Mouse (Mus musculus) c-Kit-positive CD71-positive TER-119-negative erythroid progenitor cells, embryonic 14.5 days (primary cell): ENCODE results near the gene Tbx21.

ENCODE experiments used
- DNase-seq: peaks from one replicate; pipeline ENCODE4 v3.0.0-alpha.2; 2013; ENCODE audit warnings: low read depth

Tbx21 gene

DNA sequence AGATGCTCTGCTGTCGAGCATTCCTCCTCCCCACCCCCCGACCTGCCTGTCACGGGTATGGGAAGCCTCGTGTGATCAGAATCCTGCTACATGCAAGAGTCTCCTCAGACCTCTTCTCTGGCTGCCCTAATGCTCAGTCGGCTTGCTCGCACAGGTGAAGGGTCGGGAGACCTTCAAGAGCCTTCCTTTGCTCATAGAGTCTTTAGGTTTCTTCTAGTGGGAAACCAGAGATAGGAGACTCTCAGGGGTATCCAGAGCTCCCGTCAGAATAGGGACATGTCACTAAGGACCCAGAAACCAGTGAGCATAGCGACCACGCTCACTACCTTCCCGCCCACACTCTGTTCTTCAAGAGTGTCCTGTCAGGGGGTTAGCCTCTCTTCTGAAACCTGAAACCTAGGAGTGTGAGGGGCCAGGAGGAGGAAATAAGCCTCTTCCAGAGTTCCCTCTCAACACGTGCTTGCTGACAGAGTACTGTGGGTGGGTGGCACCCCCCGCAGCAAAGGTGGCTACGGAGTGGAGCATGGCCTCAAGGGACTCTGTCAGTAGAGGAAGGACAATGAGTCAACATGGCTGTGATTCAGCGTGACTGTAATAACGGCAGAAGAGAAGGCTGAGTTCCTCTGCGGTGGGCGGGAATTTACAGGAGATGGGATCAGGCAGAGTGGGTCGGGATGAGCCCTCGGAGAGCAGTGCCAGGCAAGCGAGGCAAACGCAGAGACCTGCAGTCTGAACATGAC is 31.6 kb downstream of the Tbx21 start:
- no peak for DNase-seq

DNA sequence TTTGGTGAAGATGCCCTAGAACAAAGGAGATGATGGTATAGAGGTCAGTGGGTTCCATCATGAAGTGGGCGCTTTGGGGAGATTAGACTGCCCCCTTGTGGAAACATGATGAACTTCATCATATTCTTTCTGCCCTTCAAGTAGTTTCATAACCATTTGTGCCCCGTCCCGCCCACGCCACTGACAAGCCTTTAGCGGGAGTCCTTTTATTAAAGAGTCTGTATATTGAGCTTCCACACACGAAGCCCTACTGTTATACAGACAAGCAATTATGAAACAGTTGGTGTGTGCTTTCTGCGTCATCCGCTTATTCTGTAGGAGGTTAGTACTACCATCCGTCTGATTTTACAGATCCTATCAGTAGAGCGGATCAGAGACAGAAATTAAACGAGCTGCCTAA is 32.2 kb downstream of the Tbx21 start:
- DNase-seq, result peak; percentile 50

DNA sequence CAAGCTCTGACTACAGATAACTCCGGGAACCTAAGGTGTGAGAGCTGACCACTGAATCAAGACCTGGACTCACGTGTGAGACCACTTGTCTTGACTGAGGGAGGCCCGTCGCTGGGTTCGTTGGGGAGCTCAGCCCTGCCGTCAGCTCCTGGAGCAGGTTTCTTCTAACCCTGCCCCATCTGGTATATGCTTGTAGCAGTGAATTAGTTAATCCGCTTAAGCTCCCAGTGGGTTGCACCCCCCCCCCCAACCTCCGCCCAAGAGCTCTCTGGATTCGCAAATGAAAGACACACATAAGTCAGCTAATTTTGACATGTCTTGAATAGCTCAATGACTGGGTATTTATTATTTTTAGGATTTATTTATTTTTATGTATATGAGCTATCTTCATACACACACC is 34.8 kb downstream of the Tbx21 start:
- DNase-seq, result no peak

GRCm38 (mm10) chr11:97078751-97079150 is 36.4 kb downstream of the Tbx21 start:
- no peak for DNase-seq

DNA sequence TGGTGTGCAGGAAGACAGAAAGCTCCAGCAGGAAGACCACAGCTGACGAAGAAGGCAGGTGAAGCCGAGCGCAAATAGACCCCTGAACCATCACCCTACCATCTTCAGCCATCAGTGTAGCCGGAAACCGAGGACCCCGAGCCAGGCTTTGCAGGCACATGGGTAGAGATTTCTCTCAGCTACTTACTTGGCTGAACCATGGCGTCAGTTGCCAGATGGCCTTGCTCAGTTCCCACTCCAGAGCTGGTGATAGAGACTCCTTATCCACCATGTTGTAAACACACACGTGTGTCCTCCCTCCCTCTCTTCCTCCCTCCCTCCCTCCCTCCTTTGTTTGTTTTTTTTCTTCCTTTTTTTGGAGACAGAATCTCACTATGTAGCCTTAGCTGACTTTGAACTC is 40.9 kb downstream of the Tbx21 start:
- DNase-seq, result no peak

DNA sequence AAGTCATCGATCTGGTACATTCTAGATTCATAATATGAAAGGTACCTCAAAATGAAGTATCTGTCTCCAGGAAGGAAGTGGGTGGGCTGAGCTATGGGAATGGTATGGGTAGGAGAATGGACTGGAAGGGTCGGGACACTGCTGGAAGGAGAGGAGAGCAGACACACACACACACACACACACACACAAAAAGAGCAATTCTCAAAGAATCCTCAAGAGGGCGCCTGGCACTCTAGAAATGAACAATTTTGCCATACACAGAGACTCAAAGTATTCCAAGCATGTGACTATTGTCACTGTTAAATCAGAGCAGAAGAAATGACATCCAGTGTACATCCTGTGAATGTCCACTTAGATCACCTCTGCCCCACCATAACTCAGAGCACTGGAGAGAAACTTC is 42.6 kb downstream of the Tbx21 start:
- peak; percentile 41 for DNase-seq

DNA sequence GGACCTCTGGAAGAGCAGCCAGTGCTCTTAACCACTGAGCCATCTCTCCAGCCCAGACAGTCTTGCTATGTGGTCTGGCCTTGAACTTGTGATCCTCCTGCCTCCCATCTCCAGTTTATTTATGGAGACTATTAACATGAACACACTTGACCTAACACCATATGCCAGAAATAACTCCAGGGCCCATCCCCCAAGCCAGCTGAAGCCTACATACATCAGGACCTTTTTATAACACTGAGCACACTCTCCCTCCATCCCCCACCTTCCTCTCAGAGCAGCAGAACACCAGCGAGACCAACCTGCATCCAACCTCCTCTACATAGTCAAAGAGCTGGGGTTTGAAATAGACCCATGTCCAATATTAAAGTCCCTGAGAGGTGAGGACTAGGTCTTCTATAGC is 44.0 kb downstream of the Tbx21 start:
- DNase-seq, result no peak

DNA sequence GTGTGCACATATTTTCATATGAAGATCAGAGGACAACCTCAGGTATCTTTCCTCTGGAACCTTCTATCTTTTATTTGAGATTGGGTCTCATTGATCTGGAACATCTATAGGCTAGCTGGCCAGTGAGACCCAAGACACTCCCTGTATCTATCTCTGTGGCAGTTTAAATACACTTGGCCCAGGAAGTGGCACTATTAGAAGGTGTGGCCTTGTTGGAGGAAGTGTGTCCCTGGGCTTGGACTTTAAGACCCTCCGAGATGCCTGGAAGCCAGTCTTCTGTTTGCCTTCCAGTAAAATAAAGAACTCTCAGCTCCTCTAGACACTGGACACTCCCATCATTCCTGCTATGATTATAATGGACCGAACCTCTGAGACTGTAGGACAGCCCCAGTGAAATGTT is 45.4 kb downstream of the Tbx21 start:
- no peak for DNase-seq

DNA sequence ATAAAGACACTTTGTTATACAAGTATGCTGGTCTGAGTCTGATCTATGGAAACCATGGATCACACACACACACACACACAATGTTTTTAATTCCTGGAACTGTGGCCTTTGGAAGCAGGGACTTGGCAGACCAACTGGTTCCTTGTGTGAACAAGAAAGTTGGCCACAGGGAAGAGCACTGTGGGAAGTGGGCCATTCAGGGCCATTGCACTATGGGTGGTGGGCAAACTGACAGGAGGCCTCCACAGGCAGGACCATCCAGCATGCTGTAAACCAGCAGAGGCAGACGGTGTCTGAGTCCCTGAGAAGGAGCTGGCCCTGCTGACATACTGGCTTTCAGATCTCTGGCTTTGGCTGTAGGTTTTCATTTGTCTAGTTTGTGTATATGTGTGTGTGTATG is 45.8 kb downstream of the Tbx21 start:
- DNase-seq, result no peak

- no peak for DNase-seq
Observed at GRCm38 (mm10) chr11:97066656-97067360, 48.3 kb downstream of the Tbx21 start.

DNA sequence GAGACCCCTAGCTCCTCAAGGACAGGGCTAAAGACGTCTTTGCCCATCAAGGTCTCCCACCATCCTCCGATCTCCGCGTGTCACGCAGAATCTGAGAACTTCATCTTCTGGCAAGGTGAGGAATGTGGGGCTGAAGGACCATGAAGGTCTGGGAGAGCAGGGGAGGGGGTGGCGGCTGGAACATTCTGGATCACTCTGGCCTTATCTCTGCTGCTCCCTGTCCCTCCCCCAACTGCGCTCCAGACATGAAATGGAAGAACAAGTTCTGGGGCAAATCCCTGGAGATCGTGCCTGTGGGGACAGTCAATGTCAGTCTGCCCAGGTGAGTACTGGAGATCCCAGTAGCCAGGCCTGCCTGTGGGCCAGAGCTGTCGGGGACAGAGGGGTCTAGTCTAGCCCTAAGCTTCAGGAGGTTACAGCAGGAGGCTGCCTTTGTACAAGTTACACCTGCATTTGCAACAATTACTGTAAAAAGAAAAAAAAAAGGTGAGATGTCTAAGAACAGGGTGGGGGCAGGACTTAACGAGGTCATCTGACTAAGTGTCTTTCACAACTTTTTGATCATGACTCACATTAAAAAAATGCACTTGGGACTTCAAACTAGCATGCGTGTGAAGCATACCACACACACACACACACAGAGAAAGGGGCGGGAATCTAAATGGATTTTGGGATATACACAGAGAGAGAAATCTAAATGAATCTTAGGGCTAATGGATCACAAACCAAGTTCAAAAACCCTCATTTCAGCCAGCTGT is 49.4 kb downstream of the Tbx21 start:
- no peak for DNase-seq

- DNase-seq, result no peak
Observed at GRCm38 (mm10) chr11:97063921-97064295, 51.2 kb downstream of the Tbx21 start.

DNA sequence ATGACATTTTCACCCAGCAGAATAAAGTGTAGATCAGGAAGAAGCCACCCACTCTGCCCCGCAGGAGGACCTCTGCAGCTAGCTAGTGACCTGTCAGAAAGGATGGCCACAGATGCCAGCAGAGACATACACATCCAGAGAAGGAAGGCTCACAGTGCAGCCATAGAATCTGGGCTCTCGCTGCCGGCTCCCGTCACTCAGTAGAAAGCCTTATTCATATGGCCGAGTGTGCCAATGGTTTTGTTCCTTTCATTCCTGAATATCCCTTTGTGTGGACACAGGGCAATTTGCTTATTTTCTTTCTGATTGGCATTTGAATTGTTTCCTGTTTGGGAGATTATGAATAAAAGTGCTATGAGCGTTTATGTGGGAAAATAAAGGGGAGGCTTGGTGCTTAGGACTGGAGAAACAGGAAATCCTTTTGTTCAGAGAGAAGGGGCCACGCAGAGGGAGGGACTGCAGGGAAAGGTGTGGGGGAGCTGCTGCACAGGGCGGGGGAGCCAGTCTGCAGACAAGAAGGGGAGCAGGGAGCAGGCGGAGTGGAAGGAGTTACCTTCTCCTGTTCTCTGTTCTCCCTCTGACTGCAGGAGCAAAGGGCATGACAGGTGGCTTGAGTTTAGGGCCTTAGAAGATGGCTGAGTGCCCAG is 51.7 kb downstream of the Tbx21 start:
- DNase-seq, result no peak

DNA sequence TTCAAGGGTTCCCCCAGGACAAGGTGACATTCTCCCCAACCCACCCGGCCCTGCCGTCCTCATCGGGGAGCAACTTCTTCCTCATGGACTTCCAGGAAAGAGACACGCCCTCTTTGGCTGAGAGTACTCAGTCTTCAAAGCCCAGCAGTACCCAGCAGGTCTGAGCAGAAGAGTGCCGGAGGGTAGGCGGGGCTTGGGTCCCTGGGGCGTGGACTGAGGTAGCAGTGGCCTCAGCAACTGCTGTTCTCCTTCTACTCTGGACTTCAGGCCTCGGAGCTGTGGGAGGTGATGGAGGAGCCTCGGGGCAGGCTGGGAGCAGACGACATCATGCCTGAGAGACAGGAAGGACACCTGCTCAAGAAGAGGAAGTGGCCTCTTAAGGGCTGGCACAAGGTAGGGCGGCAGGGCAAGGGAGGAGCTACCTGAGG is 62.9 kb downstream of the Tbx21 start:
- peak; percentile 58 for DNase-seq

DNA sequence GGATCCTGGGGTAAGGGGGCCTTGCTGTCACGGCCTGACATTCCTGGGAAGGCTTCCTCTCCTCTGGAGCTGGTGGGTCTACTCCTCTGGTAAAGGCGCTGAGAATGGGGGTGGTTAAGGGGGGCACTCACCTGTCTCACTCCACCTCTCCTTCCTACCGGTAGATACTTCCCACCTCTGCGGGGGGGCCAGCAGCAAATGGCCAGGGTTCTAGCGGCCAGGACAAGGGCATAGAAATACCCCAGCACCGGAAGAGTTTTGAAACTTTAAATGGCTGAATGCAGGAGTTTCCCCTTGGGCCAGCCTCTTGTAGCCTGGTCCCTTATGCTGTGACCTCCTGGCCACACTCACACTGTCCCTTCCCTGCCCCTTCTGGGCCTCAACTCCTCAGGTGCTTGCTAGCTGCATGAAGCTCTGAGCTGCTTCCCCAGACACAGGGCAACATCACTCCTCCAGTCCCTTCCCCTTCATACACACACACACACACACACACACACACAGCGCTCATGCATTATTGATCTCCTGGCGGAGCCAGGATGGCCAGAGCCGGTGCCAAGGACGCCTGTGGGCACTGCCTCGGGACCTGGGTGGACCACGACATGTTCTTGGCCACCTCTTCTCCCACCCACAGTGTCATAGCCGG is 64.1 kb downstream of the Tbx21 start:
- DNase-seq, result no peak

GRCm38 (mm10) chr11:97050216-97050943 is 64.8 kb downstream of the Tbx21 start, which contains the start of gene Osbpl7:
Osbpl7 (plus strand) TSS chr11:97050628.
- no peak for DNase-seq

DNA sequence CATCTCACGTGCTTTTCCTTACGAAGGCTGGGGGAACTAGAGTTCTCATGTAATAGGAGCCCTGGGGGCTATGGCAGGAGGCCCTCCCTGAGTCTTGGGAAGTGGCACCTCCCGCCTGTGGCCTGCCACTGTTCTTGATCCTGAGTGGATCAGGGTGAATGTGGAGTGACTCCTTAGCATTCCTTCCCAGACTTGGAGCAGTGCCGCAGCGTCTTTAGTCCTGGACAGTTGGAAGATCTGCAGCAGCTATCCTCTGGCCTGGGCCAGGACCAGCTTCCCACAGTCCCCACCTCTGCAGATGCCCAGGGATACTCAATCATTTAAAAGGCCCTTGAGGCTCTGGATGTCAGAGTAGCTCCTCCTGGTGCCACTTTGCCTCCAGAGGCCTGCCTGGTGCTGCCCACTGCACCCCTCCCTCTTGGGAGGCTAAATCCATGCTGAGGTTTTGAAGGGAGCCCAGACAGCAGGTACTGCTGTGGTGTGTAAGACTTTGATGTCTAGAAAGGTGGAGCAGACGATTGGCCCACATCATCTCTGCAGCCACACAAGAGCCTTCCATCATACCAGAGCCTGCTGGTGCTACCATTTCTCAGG is 65.5 kb downstream of the Tbx21 start:
- DNase-seq, result no peak

DNA sequence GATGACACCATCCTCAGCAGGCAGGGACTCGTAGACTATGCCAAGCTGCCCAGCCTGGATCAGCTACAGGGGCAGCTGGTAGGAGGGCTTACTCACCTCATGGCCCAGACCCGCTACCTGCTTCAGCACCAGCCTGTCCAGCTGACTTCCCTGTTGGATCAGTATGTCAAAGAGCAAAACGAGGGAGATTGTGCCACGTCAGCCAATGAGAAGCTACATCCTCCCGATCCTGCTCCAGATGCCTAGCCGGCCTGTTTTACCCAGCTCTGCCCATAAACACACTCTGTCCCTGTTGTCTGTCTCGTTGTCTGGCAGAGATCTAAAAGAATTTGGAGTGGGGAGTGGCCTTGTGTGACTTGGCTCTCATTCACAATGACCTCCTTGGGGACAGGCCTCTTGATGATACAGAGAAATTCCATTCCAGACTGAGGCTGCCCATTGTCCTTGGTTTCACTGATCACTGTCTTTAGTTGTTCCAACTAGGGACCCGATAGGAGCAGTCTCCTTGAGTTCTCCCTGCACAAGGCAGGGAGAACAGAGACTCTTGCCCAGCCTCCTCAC is 67.0 kb downstream of the Tbx21 start:
- no peak for DNase-seq
